Mouse (Mus musculus) neural tube, embryonic 13.5 days (tissue): ENCODE data around the gene Pigyl. TPM values are rescaled to one million over a fixed set of nuclear protein-coding genes. Genes with fewer than 3 reads are reported as not detected.

Source experiments
- ATAC-seq: fragments of 200-750 bp; cut with Nextera tagmentation; 2 replicates; pipeline ENCODE4 v1.8.0; 2017; ENCODE audit warnings: low read depth, mild to moderate bottlenecking, moderate TSS enrichment, moderate library complexity
- H3K27ac ChIP-seq: fragments of 300-500 bp; sonication (generic); replicated peaks from 2 replicates; pipeline ENCODE4 v1.5.1; 2015; ENCODE audit warnings: moderate library complexity, mild to moderate bottlenecking, inconsistent platforms
- H3K27me3 ChIP-seq: fragments of 300-500 bp; sonication (generic); 2 replicates; pipeline ENCODE4 v1.6.1; 2015; ENCODE audit warnings: mild to moderate bottlenecking, inconsistent platforms
- H3K36me3 ChIP-seq: fragments of 300-500 bp; sonication (generic); 2 replicates; pipeline ENCODE4 v1.6.1; 2015; ENCODE audit warnings: mild to moderate bottlenecking, inconsistent platforms
- H3K4me1 ChIP-seq: fragments of 300-500 bp; sonication (generic); replicated peaks from 2 replicates; pipeline ENCODE4 v1.6.1; 2015; ENCODE audit warnings: inconsistent platforms
- H3K4me2 ChIP-seq: fragments of 300-500 bp; sonication (generic); 2 replicates; pipeline ENCODE4 v1.6.1; 2015; ENCODE audit warnings: inconsistent platforms, mild to moderate bottlenecking, moderate library complexity
- H3K4me3 ChIP-seq: fragments of 300-500 bp; sonication (generic); 2 replicates; pipeline ENCODE4 v1.5.1; 2015; ENCODE audit warnings: mild to moderate bottlenecking, inconsistent platforms
- H3K9ac ChIP-seq: fragments of 300-500 bp; sonication (generic); 2 replicates; pipeline ENCODE4 v1.6.1; 2015; ENCODE audit warnings: moderate library complexity, mild to moderate bottlenecking, inconsistent platforms
- H3K9me3 ChIP-seq: fragments of 300-500 bp; sonication (generic); 2 replicates; pipeline ENCODE4 v1.6.1; 2016; ENCODE audit warnings: inconsistent platforms
- WGBS: fragments of 180-500 bp; shearing (Covaris S2); methylation state at CpG from one replicate; pipeline ENCODE4 v1.1.7; 2015; 5-methylcytosine and 5-hydroxymethylcytosine counted together
- polyA plus RNA-seq: library from polyadenylated mRNA; unstranded; fragments of >200 nt; fragmentation: Nextera tagmentation; extraction: Ambion mirVana; gene quantifications from 2 replicates; pipeline ENCODE4 v1.2.1, GENCODE M21; 2015

The Pigyl gene
- 83.8 and 86.9 TPM in 2 replicates for polyA plus RNA-seq

DNA sequence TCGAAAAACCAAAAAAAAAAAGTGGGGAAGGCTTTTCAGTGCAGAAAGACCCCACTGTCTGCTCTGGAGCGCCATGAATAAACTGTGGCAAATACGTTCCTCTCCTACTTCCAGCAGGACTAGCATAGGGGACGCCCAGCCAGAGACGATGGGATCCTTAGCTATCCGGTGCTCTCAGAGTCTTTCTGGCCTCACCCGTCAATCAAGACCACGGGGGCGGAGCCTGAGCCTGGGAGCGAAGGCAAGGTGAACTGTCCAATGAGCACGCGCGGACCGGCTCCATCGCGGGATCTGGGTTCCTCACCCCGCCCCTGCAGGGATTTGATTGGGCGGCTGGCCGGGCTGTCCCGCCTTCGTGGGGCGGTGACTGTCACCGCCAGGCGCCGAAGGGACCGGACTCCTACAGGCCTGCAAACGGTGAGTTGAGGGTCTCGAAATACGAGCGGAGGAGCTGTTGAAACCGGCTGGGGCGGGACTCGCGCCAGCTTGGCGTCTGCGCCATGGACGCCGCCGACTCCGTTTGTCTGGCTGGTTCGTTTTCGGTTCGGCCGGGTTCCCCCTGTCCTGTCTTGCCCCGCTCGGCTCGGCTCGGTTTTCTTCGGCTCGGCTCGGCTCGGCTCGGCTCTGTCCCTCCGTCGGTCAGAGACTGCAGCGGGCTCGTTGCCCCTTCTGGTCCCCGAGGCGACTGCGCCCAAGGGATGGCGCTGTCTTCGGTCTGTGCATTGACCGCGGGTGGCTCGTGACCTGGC, at the start of gene Pigyl:
TSS of gene Pigyl (plus strand) at position 350 of the 749 bp plus-strand sequence.
- H3K9ac ChIP-seq: peak within 1 kb of the TSS; percentile 89
- no peaks in the 10 kb centered on the region for H3K27me3 ChIP-seq
- no peaks in the 10 kb centered on the region for H3K36me3 ChIP-seq
- 1% methylated on average over 64 of the region's 65 CpGs for WGBS
- H3K27ac ChIP-seq: peak within 1 kb of the TSS; percentile 88
- H3K4me1 ChIP-seq: peaks cover 25% of the 10 kb centered on the region
- H3K4me2 ChIP-seq: peak within 1 kb of the TSS; percentile 61
- H3K9me3 ChIP-seq: no peaks in the 10 kb centered on the region
- ATAC-seq: peak; percentile 98
- peak within 1 kb of the TSS; percentile 61 for H3K4me3 ChIP-seq

GRCm38 (mm10) chr9:22108194-22108593, 48.5 kb upstream of the Pigyl start:
- Histone ChIP-seq H3K27ac (no peak overlapping the region), H3K4me1 (no peaks in the 10 kb centered on the region), H3K36me3 (peaks cover 33% of the 10 kb centered on the region), H3K4me3 (no peak overlapping the region), H3K9me3 (no peaks in the 10 kb centered on the region), H3K27me3 (no peaks in the 10 kb centered on the region), H3K9ac (no peak overlapping the region), H3K4me2 (no peak overlapping the region)
- WGBS: 87% methylated on average over 9 of the region's 9 CpGs
- ATAC-seq: no peak

DNA sequence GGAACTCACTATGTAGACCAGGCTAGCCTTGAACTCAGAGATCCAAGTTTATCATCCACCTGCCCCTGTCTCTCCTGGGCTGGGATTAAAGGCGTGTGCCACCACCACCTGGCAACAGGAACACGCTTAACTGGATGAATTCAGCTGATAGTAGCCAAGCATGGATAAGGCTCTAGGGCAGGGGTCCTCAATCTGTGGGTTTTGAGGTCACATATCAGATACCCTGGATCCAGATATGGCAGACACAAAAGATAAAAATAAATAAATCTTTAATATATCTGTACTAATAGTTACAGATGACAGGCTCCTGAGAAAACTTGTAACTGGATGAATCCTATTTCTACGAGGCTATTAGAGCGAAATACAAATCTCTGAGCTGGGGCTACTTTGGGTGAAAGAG, 41.0 kb upstream of the Pigyl start:
- H3K9me3 ChIP-seq: no peaks in the 10 kb centered on the region
- peak overlapping the region; percentile 75 for H3K4me3 ChIP-seq
- H3K27me3 ChIP-seq: peaks cover 5% of the 10 kb centered on the region; the same call in 1 of the 2 replicates
- peak overlapping the region; percentile 5; the same call in 1 of the 2 replicates for H3K27ac ChIP-seq
- peaks cover 34% of the 10 kb centered on the region for H3K36me3 ChIP-seq
- H3K4me2 ChIP-seq: peak overlapping the region; percentile 85
- H3K4me1 ChIP-seq: peaks cover 19% of the 10 kb centered on the region
- WGBS: 92% methylated on average over 4 of the region's 4 CpGs
- H3K9ac ChIP-seq: peak overlapping the region; percentile 84
- ATAC-seq: no peak

DNA sequence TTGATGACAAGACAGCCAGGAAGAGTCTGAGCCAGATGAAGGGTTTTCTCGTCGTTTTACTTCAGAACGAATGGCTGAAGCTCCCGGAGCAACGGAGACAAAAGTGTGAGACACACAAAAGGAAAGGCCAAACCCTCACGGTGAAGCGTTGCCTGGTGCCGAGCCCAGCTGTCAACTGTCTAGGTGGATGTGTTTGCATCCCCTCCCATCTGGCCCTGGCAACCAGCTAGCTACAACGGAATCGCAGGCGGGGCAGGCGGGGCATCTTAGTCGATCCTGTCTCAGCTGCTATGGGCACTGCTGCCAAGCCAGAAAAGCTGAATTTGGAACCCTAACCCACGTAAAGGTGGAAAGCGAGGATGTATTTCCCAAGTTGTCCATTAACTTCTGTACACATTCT, 40.6 kb upstream of the Pigyl start:
- ATAC-seq: no peak
- Histone ChIP-seq H3K4me2 (peak overlapping the region; percentile 85), H3K4me1 (peaks cover 19% of the 10 kb centered on the region), H3K27me3 (peaks cover 5% of the 10 kb centered on the region; the same call in 1 of the 2 replicates), H3K9ac (peak overlapping the region; percentile 84), H3K36me3 (peaks cover 32% of the 10 kb centered on the region), H3K27ac (peak overlapping the region; percentile 71), H3K9me3 (no peaks in the 10 kb centered on the region), H3K4me3 (peak overlapping the region; percentile 75)
- WGBS: 13% methylated on average over 15 of the region's 15 CpGs

DNA sequence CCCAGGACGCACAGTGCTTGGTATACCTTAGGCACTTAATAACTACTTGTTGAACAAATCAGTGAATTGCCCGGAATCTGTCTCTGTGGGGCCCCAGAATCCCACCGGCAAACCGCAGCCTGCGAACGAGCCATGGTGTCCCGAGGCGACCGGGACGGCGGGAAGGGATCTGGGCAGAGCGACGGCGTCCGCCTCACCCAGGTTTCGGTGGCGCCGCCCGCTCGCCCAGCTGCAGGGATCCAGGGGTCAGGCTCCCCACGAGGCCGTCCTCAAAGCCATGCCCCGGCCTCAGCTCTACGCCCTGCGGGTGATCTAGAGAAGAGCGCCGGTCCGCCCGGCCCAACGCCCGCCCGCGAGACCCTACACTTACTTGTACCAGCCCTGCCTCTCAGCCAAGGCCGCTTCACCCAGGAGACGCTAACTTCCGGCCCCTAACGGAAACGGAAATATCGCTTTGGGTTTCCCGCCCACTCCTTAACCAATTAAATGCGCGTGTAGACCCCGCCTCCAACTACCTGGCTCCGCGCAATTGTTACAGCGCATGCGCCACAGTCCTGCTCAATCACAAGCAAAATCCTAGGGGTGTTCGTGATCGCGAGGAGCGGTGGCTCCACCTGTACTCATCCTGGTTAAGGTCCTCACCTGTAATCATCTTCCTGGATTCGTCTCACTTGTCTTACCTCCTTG, 39.8 kb upstream of the Pigyl start, which contains the start of gene Elof1:
TSS of gene Elof1 (minus strand) at position 433 of the 687 bp plus-strand sequence.
- Histone ChIP-seq H3K9ac (peak within 1 kb of the TSS; percentile 84), H3K4me1 (peaks cover 19% of the 10 kb centered on the region), H3K27ac (peak within 1 kb of the TSS; percentile 71), H3K4me2 (peak within 1 kb of the TSS; percentile 85), H3K27me3 (peaks cover 6% of the 10 kb centered on the region; the same call in 1 of the 2 replicates), H3K36me3 (peaks cover 24% of the 10 kb centered on the region), H3K4me3 (peak within 1 kb of the TSS; percentile 75), H3K9me3 (no peaks in the 10 kb centered on the region)
- 1% methylated on average over 52 of the region's 52 CpGs for WGBS
- peak; percentile 96 for ATAC-seq

DNA sequence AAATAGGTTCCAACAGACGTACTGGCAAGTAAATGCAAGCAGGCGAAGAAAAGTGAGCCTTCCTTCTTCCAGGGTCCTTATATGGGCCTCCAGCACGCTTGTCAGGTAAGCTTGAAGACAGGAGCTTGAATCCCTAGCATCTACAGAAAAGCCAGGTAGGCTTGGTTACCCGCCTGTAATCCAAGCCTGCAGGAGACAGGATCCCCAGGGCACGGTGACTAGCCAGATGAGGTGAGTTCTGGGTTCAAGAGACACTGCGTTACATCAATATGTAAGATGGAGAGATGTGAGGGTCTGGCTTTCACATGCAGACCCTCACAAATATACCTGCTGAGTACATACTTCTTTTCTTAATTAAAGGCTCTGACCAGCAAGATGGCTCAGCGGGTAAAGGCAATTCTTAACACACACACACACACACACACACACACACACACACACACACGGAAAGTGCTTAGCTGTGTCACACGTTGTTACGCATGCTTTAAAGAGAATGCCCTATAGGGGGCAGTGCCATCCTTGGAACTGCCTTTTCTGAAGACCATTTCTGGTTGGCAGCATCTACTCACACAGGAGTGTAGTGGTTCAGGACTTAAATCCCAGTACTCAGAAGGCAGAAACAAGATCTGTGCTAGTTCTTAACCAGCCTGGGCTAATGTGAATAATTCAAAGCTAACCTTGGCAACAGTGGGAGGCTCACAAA, 38.7 kb upstream of the Pigyl start:
- Histone ChIP-seq H3K36me3 (peaks cover 13% of the 10 kb centered on the region), H3K9me3 (no peaks in the 10 kb centered on the region), H3K9ac (peak overlapping the region; percentile 76), H3K27me3 (peaks cover 16% of the 10 kb centered on the region), H3K4me2 (peak overlapping the region; percentile 85), H3K4me1 (peaks cover 19% of the 10 kb centered on the region), H3K27ac (no peak overlapping the region), H3K4me3 (peak overlapping the region; percentile 75)
- WGBS: 47% methylated on average over 10 of the region's 10 CpGs
- ATAC-seq: no peak

GRCm38 (mm10) chr9:22119543-22119942, 37.1 kb upstream of the Pigyl start:
- H3K27me3 ChIP-seq: peaks cover 17% of the 10 kb centered on the region
- no peak overlapping the region for H3K4me3 ChIP-seq
- H3K9ac ChIP-seq: no peak overlapping the region
- H3K27ac ChIP-seq: no peak overlapping the region
- no peaks in the 10 kb centered on the region for H3K9me3 ChIP-seq
- no peak overlapping the region for H3K4me2 ChIP-seq
- peaks cover 19% of the 10 kb centered on the region for H3K4me1 ChIP-seq
- 88% methylated on average over 4 of the region's 4 CpGs for WGBS
- H3K36me3 ChIP-seq: no peaks in the 10 kb centered on the region
- ATAC-seq: no peak

DNA sequence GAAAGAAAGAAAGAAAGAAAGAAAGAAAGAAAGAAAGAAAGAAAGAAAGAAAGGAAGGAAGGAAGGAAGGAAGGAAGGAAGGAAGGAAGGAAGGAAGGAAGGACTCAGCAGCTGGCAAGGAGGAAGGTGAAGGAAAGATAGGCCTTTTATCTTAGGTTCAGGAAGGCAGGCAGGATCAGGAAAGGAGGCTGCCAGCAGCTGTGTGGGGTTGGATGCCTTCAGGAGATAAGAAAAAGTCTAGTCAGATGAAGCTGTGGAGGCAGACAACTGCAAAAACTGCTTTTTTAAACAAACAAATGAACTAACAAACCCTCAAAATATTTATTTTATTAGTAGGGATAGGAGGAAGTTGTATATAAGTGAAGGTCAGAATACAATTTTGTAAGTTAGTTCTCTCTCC, 35.1 kb upstream of the Pigyl start:
- Histone ChIP-seq H3K9ac (no peak overlapping the region), H3K9me3 (no peaks in the 10 kb centered on the region)
- ATAC-seq: no peak

DNA sequence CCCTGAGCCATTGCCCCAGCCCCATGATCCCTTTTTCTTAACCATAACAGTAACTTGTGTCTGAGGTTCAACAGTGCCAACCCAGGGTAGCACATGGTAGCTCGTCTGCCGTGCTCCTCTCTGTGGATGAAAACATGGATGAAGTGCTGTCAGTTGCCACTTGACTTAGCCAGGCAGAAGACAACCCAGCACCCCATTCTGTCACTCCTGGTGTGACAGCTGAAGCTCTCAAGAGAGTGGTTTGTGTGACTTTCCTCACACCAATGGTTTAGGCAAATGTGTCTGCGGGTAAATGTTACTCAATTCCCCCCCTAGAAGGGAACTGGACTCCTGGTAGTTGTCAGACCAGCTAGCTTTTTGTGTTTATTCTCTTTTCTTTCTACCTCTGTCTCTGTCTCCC, 34.6 kb upstream of the Pigyl start:
- WGBS: 88% methylated on average over 3 of the region's 3 CpGs

More for the DNA sequence above, 35.1 kb upstream of the Pigyl start:
- H3K27ac ChIP-seq: no peak overlapping the region
- peaks cover 17% of the 10 kb centered on the region for H3K27me3 ChIP-seq
- peaks cover 6% of the 10 kb centered on the region for H3K4me1 ChIP-seq
- H3K4me2 ChIP-seq: no peak overlapping the region
- H3K4me3 ChIP-seq: no peak overlapping the region
- no peaks in the 10 kb centered on the region for H3K36me3 ChIP-seq

GRCm38 (mm10) chr9:22123069-22123609, 33.5 kb upstream of the Pigyl start:
- H3K9ac ChIP-seq: no peak overlapping the region
- H3K9me3 ChIP-seq: no peaks in the 10 kb centered on the region
- H3K36me3 ChIP-seq: no peaks in the 10 kb centered on the region
- H3K4me2 ChIP-seq: no peak overlapping the region
- no peak overlapping the region for H3K4me3 ChIP-seq
- no peaks in the 10 kb centered on the region for H3K4me1 ChIP-seq
- H3K27me3 ChIP-seq: peaks cover 17% of the 10 kb centered on the region
- WGBS: 86% methylated on average over 7 of the region's 7 CpGs
- ATAC-seq: no peak
- no peak overlapping the region for H3K27ac ChIP-seq

More for the DNA sequence above, 34.6 kb upstream of the Pigyl start:
- Histone ChIP-seq H3K27ac (no peak overlapping the region), H3K4me2 (no peak overlapping the region), H3K9me3 (no peaks in the 10 kb centered on the region), H3K4me1 (peaks cover 6% of the 10 kb centered on the region), H3K9ac (no peak overlapping the region), H3K4me3 (no peak overlapping the region), H3K36me3 (no peaks in the 10 kb centered on the region), H3K27me3 (peaks cover 17% of the 10 kb centered on the region)
- no peak for ATAC-seq

DNA sequence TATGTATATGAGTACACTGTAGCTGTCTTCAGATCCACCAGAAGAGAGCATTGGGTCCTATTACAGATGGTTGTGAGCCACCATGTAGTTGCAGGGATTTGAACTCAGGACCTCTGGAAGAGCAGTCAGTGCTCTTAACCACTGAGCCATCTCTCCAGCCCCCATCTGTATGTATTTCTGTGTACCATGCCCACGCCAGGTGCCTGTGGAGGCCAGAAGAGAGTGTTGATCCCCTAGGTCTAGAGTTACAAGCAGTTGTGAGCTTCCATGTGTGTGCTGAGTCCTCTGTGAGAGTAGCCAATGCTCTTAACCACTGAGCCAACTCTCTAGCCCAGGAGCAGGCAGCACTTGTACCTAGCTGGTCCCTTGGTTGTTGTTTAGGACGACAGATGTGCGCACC, 32.5 kb upstream of the Pigyl start:
- Histone ChIP-seq H3K27me3 (peaks cover 15% of the 10 kb centered on the region), H3K36me3 (no peaks in the 10 kb centered on the region), H3K4me3 (no peak overlapping the region), H3K9me3 (no peaks in the 10 kb centered on the region), H3K27ac (no peak overlapping the region), H3K4me1 (no peaks in the 10 kb centered on the region), H3K4me2 (no peak overlapping the region), H3K9ac (no peak overlapping the region)
- ATAC-seq: no peak
- WGBS: 82% methylated on average over 3 of the region's 3 CpGs
